Mouse (Mus musculus): ENCODE measurements around the gene Tecpr2. TPM values are rescaled to one million over a fixed set of nuclear protein-coding genes. Genes with fewer than 3 reads are reported as not detected.

The Tecpr2 gene
- polyA plus RNA-seq, 1 experiment from 2014 or later: 3.8 TPM

DNA sequence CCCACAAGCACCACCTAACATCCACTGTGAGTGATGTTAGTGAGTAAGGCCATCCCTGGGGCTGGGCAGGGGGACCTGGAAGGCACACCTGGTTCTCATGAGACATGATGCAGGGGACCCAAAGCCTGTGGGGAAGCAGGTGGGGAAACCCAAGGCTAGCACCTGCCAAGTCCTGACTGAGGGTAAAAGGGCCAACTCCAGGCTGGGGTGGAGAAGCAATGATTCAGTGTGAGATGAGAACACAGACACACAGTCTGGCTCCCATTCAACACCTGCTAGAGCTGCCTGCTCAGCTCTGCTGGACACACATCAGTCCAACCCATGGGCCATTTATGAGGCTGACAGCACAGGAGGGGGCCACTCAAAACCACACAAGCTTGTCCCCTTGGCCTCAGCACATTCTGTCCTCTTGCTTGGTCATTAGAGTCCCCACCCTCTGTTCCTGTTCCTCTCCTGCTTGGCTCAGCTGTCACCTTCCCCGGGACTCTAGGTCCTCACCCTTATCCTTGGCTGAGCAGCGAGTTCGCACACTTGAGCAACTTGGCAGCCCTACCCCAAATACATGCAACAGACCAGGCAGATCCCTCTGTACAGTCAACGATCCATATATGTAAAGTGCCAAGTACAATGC lies 86.9 kb downstream of the Tecpr2 start:
- WGBS: 93% methylated on average over 4 of the region's 4 CpGs
- Histone ChIP-seq H3K4me1 (ENCODE audit: control insufficient read depth, insufficient read depth, low read length) (peaks cover 7% of the 10 kb centered on the region; the same call in 1 of the 2 replicates), H3K27ac (ENCODE audit: low read depth, low read length) (no peak overlapping the region), H3K9ac (ENCODE audit: low read length) (no peak overlapping the region), H3K27me3 (replicated peaks; ENCODE audit: control insufficient read depth, insufficient read depth, low read length) (no peaks in the 10 kb centered on the region), H3K4me2 (ENCODE audit: low read length) (no peak overlapping the region), H3K4me3 (ENCODE audit: low read depth, low read length) (no peak overlapping the region), H3K36me3 (ENCODE audit: control insufficient read depth, insufficient read depth, low read length) (peaks cover 21% of the 10 kb centered on the region; the same call in 1 of the 2 replicates), H3K9me3 (replicated peaks; ENCODE audit: control insufficient read depth, low read length) (no peaks in the 10 kb centered on the region)
- DNase-seq (ENCODE audit: low spot score) (no peak), ATAC-seq (no peak)

DNA sequence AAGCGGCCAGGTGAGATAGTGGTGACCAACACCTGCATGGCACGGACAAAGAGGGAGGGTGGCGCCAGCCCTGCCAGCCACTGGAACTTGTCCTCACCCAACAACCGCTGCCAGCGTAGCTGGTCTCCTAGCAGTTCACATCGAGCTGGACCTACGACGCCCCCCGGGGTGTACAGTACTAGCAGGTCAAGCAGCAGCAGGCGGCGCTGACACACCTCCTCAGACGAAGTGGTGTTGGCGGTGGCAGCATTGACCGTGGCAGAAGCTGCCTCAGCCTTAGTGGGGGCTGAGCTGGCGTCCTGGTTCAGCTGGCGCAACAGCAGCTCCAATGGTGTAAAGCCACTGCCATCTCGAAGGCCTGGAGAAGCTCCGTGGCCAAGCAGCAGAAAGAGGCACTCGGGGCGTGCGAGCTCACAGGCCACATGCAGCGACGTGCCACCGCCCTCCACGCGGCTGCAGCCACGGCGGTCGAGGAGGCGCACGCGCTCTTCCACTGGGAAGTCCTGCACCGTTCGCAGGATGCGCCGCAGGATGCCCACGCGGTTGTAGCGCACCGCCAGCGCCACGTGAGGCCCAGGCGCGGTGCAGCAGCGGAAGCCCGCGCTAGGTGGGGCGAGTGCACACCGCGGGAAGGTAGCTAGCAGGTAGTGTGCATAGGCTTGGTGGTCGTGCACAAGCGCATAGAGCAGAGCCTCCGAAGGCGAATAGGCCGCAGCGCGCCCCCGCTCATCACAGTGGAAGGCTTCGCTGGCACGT lies 87.7 kb downstream of the Tecpr2 start:
- Histone ChIP-seq H3K27me3 (replicated peaks; ENCODE audit: control insufficient read depth, insufficient read depth, low read length) (no peaks in the 10 kb centered on the region), H3K4me1 (ENCODE audit: control insufficient read depth, insufficient read depth, low read length) (peaks cover 7% of the 10 kb centered on the region; the same call in 1 of the 2 replicates), H3K27ac (ENCODE audit: low read depth, low read length) (no peak overlapping the region), H3K9me3 (replicated peaks; ENCODE audit: control insufficient read depth, low read length) (no peaks in the 10 kb centered on the region), H3K4me3 (ENCODE audit: low read depth, low read length) (no peak overlapping the region), H3K36me3 (ENCODE audit: control insufficient read depth, insufficient read depth, low read length) (0 out of 2 replicates have a peak, but pooled peaks cover 20% of the 10 kb centered on the region), H3K9ac (ENCODE audit: low read length) (no peak overlapping the region), H3K4me2 (ENCODE audit: low read length) (no peak overlapping the region)
- 95% methylated on average over 60 of the region's 60 CpGs for WGBS
- DNase-seq (ENCODE audit: low spot score): no peak
- ATAC-seq: no peak

DNA sequence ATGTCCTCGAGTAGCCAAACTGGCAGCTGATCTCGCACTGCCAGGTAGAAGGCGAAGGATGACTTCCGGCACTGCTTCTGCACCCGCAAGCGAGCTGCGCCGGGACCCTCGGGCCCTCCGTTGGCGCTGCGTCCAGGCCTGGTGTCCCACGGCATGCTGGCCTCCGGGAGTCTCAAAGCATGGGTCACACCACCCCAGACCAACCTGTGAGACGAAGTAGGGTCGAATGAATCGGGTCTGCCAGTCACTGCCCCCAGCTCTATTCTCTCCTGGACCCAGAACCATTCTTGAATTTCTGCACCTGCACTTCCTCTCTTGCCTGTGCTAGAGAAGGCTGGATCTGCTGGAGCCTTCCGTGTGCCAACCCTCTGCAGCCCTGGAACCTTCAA lies 88.3 kb downstream of the Tecpr2 start:
- H3K36me3 ChIP-seq (ENCODE audit: control insufficient read depth, insufficient read depth, low read length): 0 out of 2 replicates have a peak, but pooled peaks cover 20% of the 10 kb centered on the region
- H3K27ac ChIP-seq (ENCODE audit: low read depth, low read length): no peak overlapping the region
- WGBS: 97% methylated on average over 18 of the region's 18 CpGs
- DNase-seq (ENCODE audit: low spot score) (no peak), ATAC-seq (no peak)
- no peaks in the 10 kb centered on the region for H3K9me3 ChIP-seq (replicated peaks; ENCODE audit: control insufficient read depth, low read length)
- H3K27me3 ChIP-seq (replicated peaks; ENCODE audit: control insufficient read depth, insufficient read depth, low read length): no peaks in the 10 kb centered on the region
- no peak overlapping the region for H3K9ac ChIP-seq (ENCODE audit: low read length)
- no peak overlapping the region for H3K4me3 ChIP-seq (ENCODE audit: low read depth, low read length)
- H3K4me2 ChIP-seq (ENCODE audit: low read length): no peak overlapping the region
- peaks cover 7% of the 10 kb centered on the region; the same call in 1 of the 2 replicates for H3K4me1 ChIP-seq (ENCODE audit: control insufficient read depth, insufficient read depth, low read length)

DNA sequence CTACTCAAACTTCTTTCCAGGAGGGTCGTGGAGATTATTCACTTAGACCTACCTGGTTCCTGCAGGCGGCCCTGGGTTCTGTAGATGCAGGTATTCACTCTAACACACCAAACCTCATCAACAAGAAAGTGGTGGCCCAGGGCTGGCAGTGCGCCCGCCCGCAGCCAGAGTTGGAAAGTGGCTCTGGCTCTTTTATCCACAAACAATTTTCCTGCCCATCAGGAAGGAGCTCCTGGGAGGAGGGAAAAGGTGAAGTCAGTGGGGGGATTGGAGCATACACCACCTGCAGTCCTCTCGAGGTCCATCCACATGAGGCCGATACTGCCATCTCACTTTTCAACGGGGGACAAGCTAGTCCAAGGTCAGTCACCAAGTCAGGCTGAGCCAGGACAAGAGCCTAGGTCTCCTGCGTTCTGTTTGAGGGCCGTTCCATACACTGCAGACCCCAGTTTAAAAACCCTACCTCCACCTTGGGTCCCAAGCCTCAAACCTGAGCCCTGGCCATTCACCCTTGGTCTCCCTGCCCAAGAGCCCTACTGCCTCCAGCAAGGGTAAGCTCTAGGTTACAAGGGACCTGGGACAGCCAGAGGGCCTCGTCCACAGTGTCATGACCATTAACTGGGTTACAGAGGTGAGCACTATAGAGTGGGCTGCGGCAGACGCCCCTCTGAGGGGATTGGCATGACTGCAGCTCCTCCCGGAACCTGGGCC lies 89.0 kb downstream of the Tecpr2 start:
- H3K9ac ChIP-seq (ENCODE audit: low read length): peak overlapping the region; percentile 78
- H3K27me3 ChIP-seq (replicated peaks; ENCODE audit: control insufficient read depth, insufficient read depth, low read length): no peaks in the 10 kb centered on the region
- peaks cover 7% of the 10 kb centered on the region; the same call in 1 of the 2 replicates for H3K4me1 ChIP-seq (ENCODE audit: control insufficient read depth, insufficient read depth, low read length)
- DNase-seq (ENCODE audit: low spot score) (no peak), ATAC-seq (no peak)
- H3K27ac ChIP-seq (ENCODE audit: low read depth, low read length): no peak overlapping the region
- 42% methylated on average over 14 of the region's 14 CpGs for WGBS
- peak overlapping the region; percentile 92 for H3K4me2 ChIP-seq (ENCODE audit: low read length)
- peak overlapping the region; percentile 77 for H3K4me3 ChIP-seq (ENCODE audit: low read depth, low read length)
- H3K9me3 ChIP-seq (replicated peaks; ENCODE audit: control insufficient read depth, low read length): no peaks in the 10 kb centered on the region
- 0 out of 2 replicates have a peak, but pooled peaks cover 18% of the 10 kb centered on the region for H3K36me3 ChIP-seq (ENCODE audit: control insufficient read depth, insufficient read depth, low read length)

DNA sequence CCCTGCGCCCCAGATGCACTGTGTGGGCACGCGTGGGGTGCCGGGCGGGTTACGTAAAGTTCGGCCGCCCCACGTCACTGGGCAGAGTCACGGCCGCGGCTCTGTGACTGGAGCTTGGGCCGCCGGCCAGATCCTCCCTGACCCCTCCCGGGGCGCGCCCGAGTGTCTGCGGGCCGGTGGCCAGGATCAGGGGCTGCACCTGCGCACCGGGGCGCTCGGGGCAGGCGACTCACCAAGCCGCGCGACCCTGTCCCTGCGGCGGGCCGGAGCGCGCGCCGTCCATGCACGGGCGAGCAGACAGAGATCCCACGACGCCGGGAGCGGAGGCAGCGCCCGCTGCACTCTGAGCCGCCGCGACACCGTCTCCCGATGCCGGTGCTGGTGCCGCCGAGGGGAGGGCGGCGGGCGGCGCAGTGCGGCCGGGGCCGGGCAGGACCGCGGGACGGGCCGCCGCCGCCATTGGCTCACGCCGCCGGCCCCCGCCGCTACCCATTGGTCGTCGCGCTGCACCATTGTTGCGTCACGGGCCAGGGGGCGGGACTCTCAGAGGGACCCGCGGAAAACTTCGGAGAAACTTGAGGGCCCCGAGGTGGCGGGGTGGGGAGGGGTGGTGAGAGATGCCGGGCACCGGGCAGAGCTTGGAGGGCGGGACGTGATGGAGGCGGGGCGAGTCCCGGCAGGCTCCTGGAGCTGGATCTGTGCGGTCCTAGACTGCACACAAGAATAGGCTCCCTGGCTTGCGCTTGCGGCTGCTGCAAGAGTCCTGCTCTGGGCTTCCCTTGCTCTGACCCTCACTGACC lies 89.7 kb downstream of the Tecpr2 start, which contains the start of gene Ankrd9:
Ankrd9 (minus strand) TSS at position 434 of the 800 bp plus-strand sequence.
- H3K36me3 ChIP-seq (ENCODE audit: control insufficient read depth, insufficient read depth, low read length): 0 out of 2 replicates have a peak, but pooled peaks cover 12% of the 10 kb centered on the region

DNA sequence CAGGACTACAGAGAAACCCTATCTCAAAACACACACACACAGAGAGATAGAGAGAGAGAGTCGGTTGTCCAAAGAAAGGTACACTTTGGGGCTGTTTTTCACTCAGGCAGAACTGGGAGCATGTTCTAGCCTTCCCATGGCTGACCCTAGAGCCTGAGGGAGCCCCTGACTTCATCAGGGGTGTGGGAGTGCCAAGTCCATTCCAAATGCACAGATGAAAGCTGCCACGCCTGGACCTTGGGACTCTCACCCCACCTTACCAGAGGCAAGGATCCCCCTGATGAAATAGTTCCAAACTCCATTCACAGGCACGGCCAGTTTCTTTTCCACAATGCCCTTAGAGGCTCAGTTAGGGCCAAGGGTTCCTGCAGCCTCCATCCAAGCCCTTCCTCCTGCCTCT lies 90.7 kb downstream of the Tecpr2 start:
- 0 out of 2 replicates have a peak, but pooled peaks cover 7% of the 10 kb centered on the region for H3K36me3 ChIP-seq (ENCODE audit: control insufficient read depth, insufficient read depth, low read length)
- 85% methylated on average over 3 of the region's 3 CpGs for WGBS
- H3K4me1 ChIP-seq (ENCODE audit: control insufficient read depth, insufficient read depth, low read length): peaks cover 7% of the 10 kb centered on the region; the same call in 1 of the 2 replicates
- DNase-seq (ENCODE audit: low spot score) (no peak), ATAC-seq (no peak)
- H3K27me3 ChIP-seq (replicated peaks; ENCODE audit: control insufficient read depth, insufficient read depth, low read length): no peaks in the 10 kb centered on the region
- H3K27ac ChIP-seq (ENCODE audit: low read depth, low read length): no peak overlapping the region
- no peak overlapping the region for H3K4me3 ChIP-seq (ENCODE audit: low read depth, low read length)
- no peak overlapping the region for H3K9ac ChIP-seq (ENCODE audit: low read length)
- H3K9me3 ChIP-seq (replicated peaks; ENCODE audit: control insufficient read depth, low read length): no peaks in the 10 kb centered on the region
- H3K4me2 ChIP-seq (ENCODE audit: low read length): no peak overlapping the region

More for the DNA sequence above, 89.7 kb downstream of the Tecpr2 start, which contains the start of gene Ankrd9:
- Histone ChIP-seq H3K4me2 (ENCODE audit: low read length) (peak within 1 kb of the TSS; percentile 92), H3K27ac (ENCODE audit: low read depth, low read length) (peak within 1 kb of the TSS; percentile 58; the same call in 1 of the 2 replicates), H3K9me3 (replicated peaks; ENCODE audit: control insufficient read depth, low read length) (no peaks in the 10 kb centered on the region), H3K4me1 (ENCODE audit: control insufficient read depth, insufficient read depth, low read length) (peaks cover 7% of the 10 kb centered on the region; the same call in 1 of the 2 replicates), H3K27me3 (replicated peaks; ENCODE audit: control insufficient read depth, insufficient read depth, low read length) (no peaks in the 10 kb centered on the region), H3K9ac (ENCODE audit: low read length) (peak within 1 kb of the TSS; percentile 78), H3K4me3 (ENCODE audit: low read depth, low read length) (peak within 1 kb of the TSS; percentile 77)
- ATAC-seq: peak; percentile 98
- under 1% methylated on average over 88 of the region's 90 CpGs for WGBS
- peak; percentile 95 for DNase-seq (ENCODE audit: low spot score)

DNA sequence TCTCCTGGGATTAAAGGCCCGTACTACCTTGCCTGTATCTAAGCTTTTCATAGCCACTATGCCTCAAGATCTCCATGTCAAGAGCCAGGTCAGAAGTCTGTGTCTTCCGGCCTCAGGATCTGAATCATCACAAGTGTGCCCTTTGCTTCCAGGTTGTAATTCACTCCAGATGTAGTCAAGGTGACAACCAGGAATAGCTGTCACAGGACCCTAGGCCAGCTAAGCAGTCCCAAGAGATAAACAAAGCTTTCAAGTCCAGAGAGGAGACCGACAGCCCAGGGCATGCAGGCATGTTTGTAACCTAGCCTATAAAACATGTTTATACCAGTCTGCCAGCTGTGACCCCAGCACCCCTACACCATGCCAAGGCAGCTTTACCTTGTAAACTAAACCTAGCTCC lies 92.7 kb downstream of the Tecpr2 start:
- WGBS: 92% methylated on average over 3 of the region's 3 CpGs

DNA sequence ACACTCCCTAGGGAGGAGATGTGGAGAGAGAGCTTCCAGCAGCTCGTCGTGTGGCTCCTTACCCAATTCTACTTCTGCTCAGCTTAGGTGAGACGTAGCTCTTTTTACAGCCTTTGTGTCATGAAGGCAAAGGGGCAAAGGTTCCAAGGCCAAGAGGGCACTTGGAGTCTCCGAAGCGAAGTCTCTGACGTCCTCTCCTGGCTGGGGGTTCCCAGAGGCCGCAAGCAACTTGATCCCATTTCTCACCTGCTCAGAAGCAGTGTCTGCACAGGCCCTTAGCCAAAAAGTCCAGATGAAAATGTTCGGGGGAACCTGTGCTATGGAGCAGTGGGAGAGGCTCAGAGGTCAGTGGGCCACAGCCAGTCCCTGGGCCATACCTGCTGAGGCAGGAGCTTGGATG lies 94.0 kb downstream of the Tecpr2 start:
- Histone ChIP-seq H3K27ac (ENCODE audit: low read depth, low read length) (no peak overlapping the region), H3K27me3 (replicated peaks; ENCODE audit: control insufficient read depth, insufficient read depth, low read length) (no peaks in the 10 kb centered on the region), H3K4me2 (ENCODE audit: low read length) (no peak overlapping the region), H3K9me3 (replicated peaks; ENCODE audit: control insufficient read depth, low read length) (no peaks in the 10 kb centered on the region), H3K36me3 (ENCODE audit: control insufficient read depth, insufficient read depth, low read length) (no peaks in the 10 kb centered on the region), H3K4me3 (ENCODE audit: low read depth, low read length) (no peak overlapping the region), H3K9ac (ENCODE audit: low read length) (no peak overlapping the region), H3K4me1 (ENCODE audit: control insufficient read depth, insufficient read depth, low read length) (peaks cover 5% of the 10 kb centered on the region; the same call in 1 of the 2 replicates)
- WGBS: 86% methylated on average over 8 of the region's 8 CpGs
- ATAC-seq: no peak
- DNase-seq (ENCODE audit: low spot score): no peak

More for the DNA sequence above, 92.7 kb downstream of the Tecpr2 start:
- Histone ChIP-seq H3K9ac (ENCODE audit: low read length) (no peak overlapping the region), H3K4me3 (ENCODE audit: low read depth, low read length) (no peak overlapping the region), H3K4me2 (ENCODE audit: low read length) (no peak overlapping the region), H3K27ac (ENCODE audit: low read depth, low read length) (no peak overlapping the region), H3K36me3 (ENCODE audit: control insufficient read depth, insufficient read depth, low read length) (0 out of 2 replicates have a peak, but pooled peaks cover 4% of the 10 kb centered on the region), H3K9me3 (replicated peaks; ENCODE audit: control insufficient read depth, low read length) (no peaks in the 10 kb centered on the region), H3K27me3 (replicated peaks; ENCODE audit: control insufficient read depth, insufficient read depth, low read length) (no peaks in the 10 kb centered on the region), H3K4me1 (ENCODE audit: control insufficient read depth, insufficient read depth, low read length) (peaks cover 7% of the 10 kb centered on the region; the same call in 1 of the 2 replicates)
- DNase-seq (ENCODE audit: low spot score) (no peak), ATAC-seq (no peak)
